Mouse (Mus musculus) gastrocnemius, postnatal 25 days (tissue): ENCODE measurements around the gene C1qtnf6. TPM values are rescaled to one million over a fixed set of nuclear protein-coding genes. Genes with fewer than 3 reads are reported as not detected.
A peak's percentile ranks its signal among the peaks of the same experiment; 100 is the strongest.

Source experiments
- DNase-seq: peaks from one replicate; pipeline ENCODE4 v3.0.0; 2022
- long read RNA-seq, 2 experiments: library from polyadenylated mRNA; stranded (forward); transcript quantifications; one replicate each; pipeline ENCODE4 v2.0.0; 2021
- total RNA-seq, 2 experiments: library from RNA; stranded (reverse); gene quantifications; 1 replicate in 1 of 2; 2 replicates in 1 of 2; pipeline ENCODE4 v1.2.3; 2021

Gene C1qtnf6
- 10 to 100 TPM; 16.4 to 16.8 TPM for total RNA-seq
- long read RNA-seq, experiment 1, transcript C1qtnf6-201 (3 exons, 2,402 nt): major isoform, 5 of 12 reads
- long read RNA-seq, experiment 1, partial matches to known transcripts: 0 of 12 reads
- long read RNA-seq, experiment 1, other reads (novel, unspliced or antisense): 5 of 12 reads
- long read RNA-seq, experiment 2, transcript C1qtnf6-201 (3 exons, 2,402 nt): major isoform, 11 of 17 reads
- long read RNA-seq, experiment 2, partial matches to known transcripts: 0 of 17 reads
- long read RNA-seq, experiment 2, other reads (novel, unspliced or antisense): 5 of 17 reads

- peak; percentile 79 for DNase-seq
Observed at GRCm38 (mm10) chr15:78530671-78531450, at the start of gene C1qtnf6. Gene C1qtnf6 (minus strand): TSS chr15:78531416.

- DNase-seq: no peak
Observed at GRCm38 (mm10) chr15:78576284-78576810, 45.1 kb upstream of the C1qtnf6 start.

GRCm38 (mm10) chr15:78572658-78573397 lies 41.6 kb upstream of the C1qtnf6 start, which contains the start of gene Rac2:
Gene Rac2 (minus strand): TSS chr15:78572783.
- DNase-seq: peak; percentile 35

- no peak for DNase-seq
Observed at GRCm38 (mm10) chr15:78572270-78572600, 41.0 kb upstream of the C1qtnf6 start.

- no peak for DNase-seq
Observed at GRCm38 (mm10) chr15:78571554-78572269, 40.5 kb upstream of the C1qtnf6 start.

- DNase-seq: no peak
Observed at GRCm38 (mm10) chr15:78570170-78570569, 39.0 kb upstream of the C1qtnf6 start.

- no peak for DNase-seq
Observed at GRCm38 (mm10) chr15:78567608-78568120, 36.4 kb upstream of the C1qtnf6 start.

- DNase-seq: no peak
Observed at GRCm38 (mm10) chr15:78564764-78565435, 33.7 kb upstream of the C1qtnf6 start.

GRCm38 (mm10) chr15:78563937-78564336 lies 32.7 kb upstream of the C1qtnf6 start:
- DNase-seq: no peak

- no peak for DNase-seq
Observed at GRCm38 (mm10) chr15:78563344-78563743, 32.1 kb upstream of the C1qtnf6 start.

- DNase-seq: no peak
Observed at GRCm38 (mm10) chr15:78559141-78559979, 28.1 kb upstream of the C1qtnf6 start.

- no peak for DNase-seq
Observed at GRCm38 (mm10) chr15:78557693-78558535, 26.7 kb upstream of the C1qtnf6 start.

GRCm38 (mm10) chr15:78554545-78555313 lies 23.5 kb upstream of the C1qtnf6 start:
- no peak for DNase-seq

GRCm38 (mm10) chr15:78549189-78549734 lies 18.0 kb upstream of the C1qtnf6 start:
- DNase-seq: no peak

- no peak for DNase-seq
Observed at GRCm38 (mm10) chr15:78548711-78549110, 17.5 kb upstream of the C1qtnf6 start.

GRCm38 (mm10) chr15:78548336-78548665 lies 17.1 kb upstream of the C1qtnf6 start:
- DNase-seq: no peak

- DNase-seq: no peak
Observed at GRCm38 (mm10) chr15:78547415-78548335, 16.5 kb upstream of the C1qtnf6 start.
